Mouse (Mus musculus): ENCODE results near the gene Pde8b.

- TF ChIP-seq CTCF (IDR thresholded peaks at IDR 0.05; ENCODE audit: borderline replicate concordance, control insufficient read depth, extremely low read depth, insufficient read depth, low read length, poor library complexity) (no peak), POLR2A (IDR thresholded peaks at IDR 0.05; ENCODE audit: control insufficient read depth, extremely low read depth, insufficient read depth, low read length, poor library complexity) (no peak)
These were observed 209.9 kb downstream of the Pde8b start for GRCm38 (mm10) chr13:95040140-95040738.
